Mouse (Mus musculus) lung, adult 2 months (tissue): ENCODE results near the gene Prph2.

Source experiments
- CTCF ChIP-seq: fragments of 200-500 bp; IDR thresholded peaks from 2 replicates; pipeline ENCODE4 v1.5.1; 2011; ENCODE audit warnings: mild to moderate bottlenecking, low read length, control low read depth; ENCODE audit not compliant: insufficient read depth
- POLR2A ChIP-seq: fragments of 200-500 bp; IDR thresholded peaks from 2 replicates; pipeline ENCODE4 v1.6.1; 2011; ENCODE audit warnings: low read depth, mild to moderate bottlenecking, control low read depth, low read length, borderline replicate concordance; ENCODE audit errors: extremely low read depth

DNA sequence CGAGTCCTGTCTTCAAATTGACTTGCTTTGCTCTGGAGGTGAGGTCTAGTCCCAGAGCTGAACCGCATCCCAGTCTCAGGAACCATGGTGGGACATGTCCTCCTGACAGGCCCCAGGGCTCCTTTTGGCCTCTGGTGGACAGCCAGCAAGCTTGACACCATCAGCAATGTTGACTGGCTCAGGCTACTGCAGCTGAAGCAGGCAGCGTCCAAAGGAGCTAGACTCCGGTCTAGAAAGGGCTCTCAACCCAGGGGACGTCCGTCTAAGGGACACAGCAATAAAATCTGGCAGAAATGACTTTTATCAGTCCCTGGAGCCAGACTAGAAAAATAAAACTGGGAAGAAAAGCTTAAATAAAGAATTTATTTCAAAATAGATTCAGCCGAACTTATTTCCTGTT is 19.6 kb downstream of the Prph2 start:
- TF ChIP-seq POLR2A (no peak), CTCF (no peak)
